Mouse (Mus musculus) intestine, postnatal 0 days (tissue): Measurements from ENCODE around the gene Grm4. TPM values are rescaled to one million over a fixed set of nuclear protein-coding genes. Genes with fewer than 3 reads are reported as not detected.

Experiments
- ATAC-seq: fragments of 200-750 bp; cut with Nextera tagmentation; 2 replicates; pipeline ENCODE4 v1.8.0; 2017; ENCODE audit warnings: mild to moderate bottlenecking, moderate TSS enrichment, moderate library complexity
- H3K27ac ChIP-seq: fragments of 300-500 bp; sonication (generic); 2 replicates; pipeline ENCODE4 v1.5.1; 2014; ENCODE audit warnings: mild to moderate bottlenecking, low read depth, low read length, moderate library complexity
- H3K27me3 ChIP-seq: fragments of 300-500 bp; sonication (generic); replicated peaks from 2 replicates; pipeline ENCODE4 v1.6.1; 2014; ENCODE audit warnings: low read length, mixed read lengths; ENCODE audit not compliant: control insufficient read depth, insufficient read depth
- H3K36me3 ChIP-seq: fragments of 300-500 bp; sonication (generic); 2 replicates; pipeline ENCODE4 v1.6.1; 2014; ENCODE audit warnings: mild to moderate bottlenecking, moderate library complexity; ENCODE audit not compliant: control insufficient read depth, insufficient read depth
- H3K4me1 ChIP-seq: fragments of 300-500 bp; sonication (generic); replicated peaks from 2 replicates; pipeline ENCODE4 v1.6.1; 2014; ENCODE audit warnings: antibody characterized with exemption, low read length, mixed read lengths; ENCODE audit not compliant: control insufficient read depth, insufficient read depth
- H3K4me2 ChIP-seq: fragments of 300-500 bp; sonication (generic); replicated peaks from 2 replicates; pipeline ENCODE4 v1.6.1; 2014; ENCODE audit warnings: low read depth, mild to moderate bottlenecking, moderate library complexity
- H3K4me3 ChIP-seq: fragments of 300-500 bp; sonication (generic); 2 replicates; pipeline ENCODE4 v1.5.1; 2014; ENCODE audit warnings: low read depth, low read length
- H3K9ac ChIP-seq: fragments of 300-500 bp; sonication (generic); 2 replicates; pipeline ENCODE4 v1.6.1; 2014; ENCODE audit warnings: mild to moderate bottlenecking, low read depth, low read length
- H3K9me3 ChIP-seq: fragments of 300-500 bp; sonication (generic); 2 replicates; pipeline ENCODE4 v1.6.1; 2016; ENCODE audit warnings: mixed run types; ENCODE audit not compliant: control insufficient read depth
- CTCF ChIP-seq: sonication (generic); IDR thresholded peaks from 2 replicates; pipeline ENCODE4 v1.5.1; 2016; ENCODE audit warnings: low read depth, mild to moderate bottlenecking, control low read depth, antibody characterized with exemption, moderate library complexity
- WGBS: fragments of 180-500 bp; shearing (Covaris S2); extraction: QIAGEN DNeasy Blood & Tissue Kit; methylation state at CpG from one replicate; pipeline ENCODE4 v1.1.7; 2014; 5-methylcytosine and 5-hydroxymethylcytosine counted together
- polyA plus RNA-seq: library from polyadenylated mRNA; unstranded; fragments of >200 nt; fragmentation: Nextera tagmentation; extraction: Ambion mirVana; gene quantifications from 2 replicates; pipeline ENCODE4 v1.2.1, GENCODE M21; 2015

The Grm4 gene
- polyA plus RNA-seq, 1 experiment from 2014 or later = 0.47 TPM

DNA sequence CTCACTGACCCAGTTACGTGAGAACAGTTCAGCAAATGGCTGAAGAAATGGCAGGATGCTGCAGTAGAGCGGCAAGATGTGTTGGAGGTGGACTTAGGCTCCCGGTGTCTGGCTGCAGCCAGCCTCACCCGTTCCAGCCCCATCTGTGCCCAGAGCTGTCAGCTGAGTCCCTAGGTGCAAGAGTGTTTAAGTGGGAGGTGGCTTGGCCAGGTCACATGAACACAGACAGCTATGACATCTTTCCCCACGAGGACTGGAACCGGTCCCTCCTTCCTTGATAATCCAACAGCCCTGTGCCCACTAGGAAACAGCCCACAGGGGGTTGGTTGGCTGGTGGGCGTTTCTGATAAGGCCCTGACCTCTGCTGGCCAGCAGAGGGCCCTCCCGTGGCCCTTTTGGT is 6.8 kb upstream of the Grm4 start:
- Histone ChIP-seq H3K4me1 (no peaks in the 10 kb centered on the region), H3K4me2 (no peak overlapping the region)
- WGBS = 56% methylated on average over 8 of the region's 8 CpGs

DNA sequence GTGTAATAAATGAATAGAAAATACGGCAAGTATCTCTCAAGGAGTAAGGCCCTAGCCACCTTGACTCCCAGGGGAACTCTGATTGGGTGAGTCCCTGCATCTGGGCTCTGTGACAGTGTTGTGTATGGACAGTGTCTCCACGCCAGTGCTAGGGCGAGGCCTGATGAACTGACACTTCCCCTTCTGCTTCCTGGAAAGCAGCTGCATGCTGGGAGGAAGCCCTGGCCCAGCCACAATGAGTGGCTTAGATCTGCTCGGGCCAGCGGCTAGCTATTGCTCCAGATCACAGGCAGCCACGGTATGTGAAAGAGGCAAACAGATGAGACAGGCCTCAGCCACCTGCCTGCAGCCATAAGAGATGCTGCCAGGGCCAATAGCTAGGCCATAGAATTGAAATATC is 6.0 kb upstream of the Grm4 start:
- Histone ChIP-seq H3K4me1 (no peaks in the 10 kb centered on the region), H3K9ac (no peak overlapping the region), H3K9me3 (no peaks in the 10 kb centered on the region), H3K27ac (no peak overlapping the region), H3K27me3 (no peaks in the 10 kb centered on the region), H3K36me3 (no peaks in the 10 kb centered on the region), H3K4me3 (no peak overlapping the region), H3K4me2 (no peak overlapping the region)
- TF ChIP-seq CTCF = no peak
- ATAC-seq = no peak
- 53% methylated on average over 6 of the region's 6 CpGs for WGBS

More for the DNA sequence above, 6.8 kb upstream of the Grm4 start:
- no peaks in the 10 kb centered on the region for H3K36me3 ChIP-seq
- no peak for ATAC-seq
- TF ChIP-seq CTCF = no peak; the same call in 1 of the 2 replicates
- H3K9me3 ChIP-seq = no peaks in the 10 kb centered on the region
- H3K4me3 ChIP-seq = no peak overlapping the region
- H3K27me3 ChIP-seq = no peaks in the 10 kb centered on the region
- H3K9ac ChIP-seq = no peak overlapping the region
- no peak overlapping the region for H3K27ac ChIP-seq

DNA sequence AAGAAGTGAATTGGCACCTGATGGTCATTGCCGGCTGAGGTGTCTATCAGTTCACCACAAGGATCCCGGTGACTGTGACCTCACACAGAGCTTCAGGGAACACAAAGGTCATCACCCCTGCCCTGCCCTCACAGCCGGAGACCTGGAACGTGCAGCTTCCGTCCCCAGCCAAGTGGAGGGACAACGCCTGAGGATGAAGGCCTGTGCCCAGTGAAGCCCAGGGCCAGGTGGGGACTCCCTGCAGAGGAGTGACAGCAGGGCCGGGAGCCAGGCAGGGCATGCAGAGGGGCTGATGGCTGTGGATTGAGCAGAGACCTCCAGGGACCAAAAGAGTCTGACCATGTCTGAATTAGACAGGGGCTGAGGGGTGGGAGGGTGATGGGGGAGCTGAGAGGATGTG is 1.9 kb upstream of the Grm4 start:
- Histone ChIP-seq H3K4me2 (no peak overlapping the region), H3K4me1 (no peaks in the 10 kb centered on the region), H3K36me3 (no peaks in the 10 kb centered on the region), H3K9ac (no peak overlapping the region), H3K9me3 (no peaks in the 10 kb centered on the region), H3K27me3 (peaks cover 13% of the 10 kb centered on the region), H3K27ac (no peak overlapping the region), H3K4me3 (no peak overlapping the region)
- ATAC-seq = no peak
- WGBS = 57% methylated on average over 7 of the region's 7 CpGs
- TF ChIP-seq CTCF = no peak

DNA sequence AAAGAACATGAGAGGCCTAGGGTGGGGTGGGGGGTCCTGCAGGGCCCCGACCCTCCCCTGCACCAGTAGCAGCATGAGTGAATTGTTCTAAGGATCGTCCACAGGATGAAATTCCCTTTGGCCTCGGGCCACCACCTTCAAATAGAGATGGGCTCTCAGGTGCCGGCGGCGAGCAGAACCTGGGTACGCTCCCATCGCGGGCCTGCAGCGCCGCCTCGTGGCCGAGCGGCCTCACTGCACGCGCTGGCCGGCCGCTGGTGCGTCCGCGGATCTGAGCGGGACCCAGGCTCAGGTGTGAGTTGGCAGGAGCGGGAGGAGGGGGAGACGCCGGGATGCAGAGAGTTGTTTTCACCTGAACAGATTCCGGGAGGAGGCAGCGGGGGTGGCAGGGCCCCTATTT is 646 bp downstream of the Grm4 start:
- no peak overlapping the region for H3K9ac ChIP-seq
- peak; percentile 44; the same call in 1 of the 2 replicates for ATAC-seq
- no peaks in the 10 kb centered on the region for H3K9me3 ChIP-seq
- H3K36me3 ChIP-seq = no peaks in the 10 kb centered on the region
- H3K4me1 ChIP-seq = no peaks in the 10 kb centered on the region
- 0 out of 2 replicates have a peak overlapping the region, but pooled peaks have one; percentile 24 for H3K4me2 ChIP-seq
- H3K4me3 ChIP-seq = no peak overlapping the region
- peaks cover 22% of the 10 kb centered on the region for H3K27me3 ChIP-seq
- no peak overlapping the region for H3K27ac ChIP-seq
- TF ChIP-seq CTCF = peak; percentile 100
- WGBS = under 1% methylated on average over 27 of the region's 27 CpGs

DNA sequence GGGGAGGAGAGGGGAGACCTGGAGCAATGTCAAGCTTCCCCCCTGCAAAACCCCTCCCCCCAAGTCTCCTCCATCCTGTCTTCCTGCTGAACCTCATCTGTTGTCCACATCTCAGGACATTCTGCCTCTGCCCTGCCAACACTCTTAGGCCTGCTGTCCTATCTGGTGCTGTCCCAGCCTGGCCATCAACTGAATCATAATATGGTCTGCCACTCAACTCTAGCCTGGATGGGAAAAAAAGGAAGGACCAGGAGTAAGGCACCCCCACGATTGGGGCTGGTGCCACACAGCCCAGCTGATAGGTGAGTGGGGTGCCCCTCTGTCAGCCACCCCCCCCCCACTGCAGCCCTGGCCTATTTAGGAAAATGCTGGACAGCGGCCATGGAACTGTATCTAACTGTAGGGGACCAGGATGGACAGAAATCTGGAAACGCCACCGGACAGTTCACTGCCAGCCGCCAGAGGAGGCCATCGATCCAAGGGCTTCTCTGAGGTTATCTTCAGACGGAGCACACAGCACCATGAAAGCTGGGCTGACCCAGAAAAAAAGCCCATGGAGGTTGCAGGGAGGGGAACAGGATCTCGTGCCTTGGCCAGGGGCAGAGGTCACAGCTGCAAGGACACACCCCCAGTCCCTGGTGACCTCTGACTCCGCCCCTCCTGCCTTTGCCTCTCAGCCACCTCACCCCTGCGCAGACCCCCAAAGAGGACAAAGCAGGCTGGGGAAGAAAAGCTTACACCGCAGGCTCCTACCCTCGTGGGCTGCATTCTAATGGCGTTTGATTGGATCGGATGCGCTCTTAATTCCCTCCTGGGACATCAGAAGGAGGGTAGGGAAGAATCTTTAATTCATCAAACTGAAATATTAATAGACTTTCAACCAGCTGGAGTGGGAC is 2.3 kb downstream of the Grm4 start:
- no peaks in the 10 kb centered on the region for H3K9me3 ChIP-seq
- no peak for ATAC-seq
- TF ChIP-seq CTCF = no peak
- no peak overlapping the region for H3K4me2 ChIP-seq
- H3K36me3 ChIP-seq = no peaks in the 10 kb centered on the region
- H3K27me3 ChIP-seq = peaks cover 34% of the 10 kb centered on the region
- H3K4me1 ChIP-seq = no peaks in the 10 kb centered on the region
- H3K27ac ChIP-seq = no peak overlapping the region
- WGBS = 56% methylated on average over 15 of the region's 15 CpGs
- H3K4me3 ChIP-seq = no peak overlapping the region
- H3K9ac ChIP-seq = no peak overlapping the region

DNA sequence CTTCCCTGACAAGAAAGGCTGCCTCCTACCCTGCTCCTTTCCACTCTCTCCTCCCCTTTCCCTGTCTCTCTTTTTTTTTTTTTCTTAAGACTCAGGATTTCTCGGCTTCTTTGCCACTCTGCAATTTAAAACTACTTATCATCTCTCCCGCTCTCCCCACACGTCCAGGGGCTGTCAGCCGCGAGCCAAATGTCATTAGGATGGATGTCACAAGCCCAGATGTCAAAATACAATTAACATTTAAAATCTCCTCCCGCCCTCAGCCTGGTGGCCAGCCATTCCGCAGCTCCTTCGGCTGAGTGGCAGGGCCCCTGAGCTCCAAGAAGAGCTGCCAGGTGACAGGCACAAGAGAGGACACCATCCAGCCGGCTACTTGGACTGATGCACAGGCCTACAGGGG is 2.9 kb downstream of the Grm4 start:
- no peak for TF ChIP-seq CTCF
- Histone ChIP-seq H3K9me3 (no peaks in the 10 kb centered on the region), H3K4me2 (no peak overlapping the region), H3K27me3 (peaks cover 41% of the 10 kb centered on the region), H3K36me3 (no peaks in the 10 kb centered on the region), H3K27ac (no peak overlapping the region), H3K4me3 (no peak overlapping the region), H3K4me1 (no peaks in the 10 kb centered on the region), H3K9ac (no peak overlapping the region)
- ATAC-seq = no peak
- 44% methylated on average over 9 of the region's 9 CpGs for WGBS
